Mouse (Mus musculus) embryonic fibroblast, embryonic 13.5 days (primary cell): ENCODE measurements around the gene Srgap2. TPM values are rescaled to one million over a fixed set of nuclear protein-coding genes. Genes with fewer than 3 reads are reported as not detected.

Experiments
- H3K27ac ChIP-seq: 2 replicates; pipeline ENCODE4 v1.5.1; 2012; ENCODE audit warnings: low read length, control low read depth, inconsistent platforms; ENCODE audit not compliant: insufficient read depth
- H3K4me1 ChIP-seq: 2 replicates; pipeline ENCODE4 v1.6.1; 2011; ENCODE audit warnings: low read length; ENCODE audit not compliant: control insufficient read depth, insufficient read depth
- H3K4me3 ChIP-seq: 2 replicates; pipeline ENCODE4 v1.5.1; 2011; ENCODE audit warnings: mild to moderate bottlenecking, control low read depth, low read length; ENCODE audit not compliant: insufficient read depth
- CTCF ChIP-seq: IDR thresholded peaks from 2 replicates; pipeline ENCODE4 v1.5.1; 2011; ENCODE audit warnings: mild to moderate bottlenecking, control low read depth, low read length, moderate library complexity, borderline replicate concordance; ENCODE audit not compliant: insufficient read depth
- POLR2A ChIP-seq: IDR thresholded peaks from 2 replicates; pipeline ENCODE4 v1.6.1; 2011; ENCODE audit warnings: low read depth, mild to moderate bottlenecking, control low read depth, low read length, moderate library complexity
- polyA plus RNA-seq: library from polyadenylated mRNA; stranded (reverse); fragments of >200 nt; gene quantifications from 2 replicates; pipeline ENCODE4 v1.2.4, GENCODE M21; 2011; ENCODE audit warnings: low read depth; ENCODE audit not compliant: missing spikeins, insufficient read length

The Srgap2 gene
- polyA plus RNA-seq, 1 experiment, result 66.6 TPM

DNA sequence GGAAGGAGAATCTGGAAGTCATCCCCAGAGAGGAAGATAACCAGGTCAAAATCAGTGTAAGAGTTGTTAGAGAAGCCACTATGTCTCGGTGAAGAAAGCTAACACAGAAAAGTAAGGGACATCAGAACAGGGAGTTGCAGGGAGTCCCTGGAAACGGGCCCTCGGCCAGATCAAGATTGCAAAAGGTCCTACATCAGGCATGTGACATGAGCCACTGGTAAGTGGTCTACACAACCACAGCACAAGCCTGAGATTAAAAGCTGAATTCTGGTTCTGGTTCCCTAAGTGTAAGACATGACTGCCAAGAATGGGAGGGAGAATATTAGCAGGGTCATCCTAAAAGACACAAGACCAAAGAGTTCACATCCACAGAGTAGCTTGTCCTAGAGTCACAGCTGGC is 104.1 kb downstream of the Srgap2 start:
- no peak overlapping the region for H3K27ac ChIP-seq
- TF ChIP-seq CTCF (no peak), POLR2A (no peak)
- H3K4me1 ChIP-seq, result peaks cover 6% of the 10 kb centered on the region; the same call in 1 of the 2 replicates
- H3K4me3 ChIP-seq, result no peak overlapping the region

DNA sequence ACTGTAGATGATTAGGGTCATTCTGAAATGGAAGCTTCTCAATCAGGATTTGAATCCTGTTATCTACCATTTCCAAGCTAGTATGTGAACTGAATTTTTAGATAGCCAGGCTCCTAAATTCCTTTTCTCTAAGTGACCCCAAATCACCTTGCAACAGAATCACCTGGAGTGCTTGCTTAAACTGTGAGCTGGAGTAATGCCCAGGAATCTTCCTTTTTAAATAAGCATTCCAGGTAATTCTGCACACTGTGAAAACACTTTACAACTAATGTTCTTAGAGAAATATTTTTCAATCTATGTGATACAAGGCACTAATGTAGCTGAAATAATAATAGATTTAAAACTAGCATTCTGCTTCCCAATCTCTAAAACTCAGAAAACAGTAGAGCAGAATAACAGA is 106.0 kb downstream of the Srgap2 start:
- TF ChIP-seq POLR2A (no peak), CTCF (no peak)
- H3K27ac ChIP-seq, result no peak overlapping the region

GRCm38 (mm10) chr1:131420660-131421059 is 106.5 kb downstream of the Srgap2 start:
- Histone ChIP-seq H3K4me3 (no peak overlapping the region), H3K27ac (no peak overlapping the region), H3K4me1 (no peaks in the 10 kb centered on the region)
- no peak for TF ChIP-seq CTCF
- no peak for TF ChIP-seq POLR2A

More for the DNA sequence above, 106.0 kb downstream of the Srgap2 start:
- no peak overlapping the region for H3K4me3 ChIP-seq
- no peaks in the 10 kb centered on the region for H3K4me1 ChIP-seq

DNA sequence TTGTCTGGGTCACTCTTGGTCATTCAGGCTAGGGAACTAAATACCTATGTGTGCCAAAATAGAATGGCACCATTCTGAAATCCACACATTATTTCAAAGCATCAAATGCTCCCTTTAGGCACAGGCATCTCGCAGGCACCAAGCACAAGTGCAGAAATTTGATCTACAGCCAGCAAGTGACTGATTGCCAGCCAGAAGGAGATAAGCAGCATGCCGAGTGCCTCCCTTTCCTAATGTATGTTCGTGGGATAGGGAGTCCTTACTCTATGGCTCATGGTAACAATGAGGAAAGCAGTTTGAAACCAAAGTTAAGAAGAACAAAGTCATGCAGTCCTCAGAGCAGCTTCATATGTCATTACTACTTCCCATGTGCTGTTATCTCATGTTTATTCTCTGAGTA is 107.8 kb downstream of the Srgap2 start:
- Histone ChIP-seq H3K4me3 (no peak overlapping the region), H3K4me1 (no peaks in the 10 kb centered on the region), H3K27ac (no peak overlapping the region)
- no peak for TF ChIP-seq POLR2A
- no peak for TF ChIP-seq CTCF

- Histone ChIP-seq H3K4me1 (no peaks in the 10 kb centered on the region), H3K4me3 (no peak overlapping the region), H3K27ac (no peak overlapping the region)
- TF ChIP-seq CTCF, result no peak
- TF ChIP-seq POLR2A, result no peak
Measured at GRCm38 (mm10) chr1:131417821-131418660, 109.1 kb downstream of the Srgap2 start.

GRCm38 (mm10) chr1:131417059-131417750 is 109.9 kb downstream of the Srgap2 start:
- Histone ChIP-seq H3K27ac (no peak overlapping the region), H3K4me1 (no peaks in the 10 kb centered on the region), H3K4me3 (no peak overlapping the region)
- TF ChIP-seq CTCF (no peak), POLR2A (no peak)

DNA sequence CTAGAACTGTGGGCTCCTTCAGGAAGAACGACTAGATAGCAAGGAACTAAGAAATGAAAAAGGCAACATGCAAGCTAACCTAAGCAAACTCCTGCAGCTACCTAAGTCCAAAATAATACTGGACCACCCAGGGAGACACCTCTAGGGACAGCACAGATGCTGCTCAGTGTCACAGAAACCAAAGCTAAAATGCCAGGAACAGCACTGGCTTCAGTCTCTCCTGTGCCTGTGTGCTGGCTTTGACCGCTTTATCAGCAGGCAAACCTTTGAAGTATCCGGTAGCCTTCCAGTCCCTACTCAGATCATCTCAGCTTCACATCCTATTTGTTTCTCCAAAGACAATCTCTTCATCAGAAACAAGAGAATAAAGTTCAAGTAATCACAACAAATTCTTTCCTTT is 123.6 kb downstream of the Srgap2 start:
- no peak overlapping the region for H3K27ac ChIP-seq
- TF ChIP-seq POLR2A, result no peak
- TF ChIP-seq CTCF, result no peak
- H3K4me3 ChIP-seq, result no peak overlapping the region
- H3K4me1 ChIP-seq, result no peaks in the 10 kb centered on the region

GRCm38 (mm10) chr1:131400844-131401243 is 126.3 kb downstream of the Srgap2 start:
- Histone ChIP-seq H3K4me3 (no peak overlapping the region), H3K27ac (no peak overlapping the region), H3K4me1 (no peaks in the 10 kb centered on the region)
- TF ChIP-seq CTCF, result no peak

DNA sequence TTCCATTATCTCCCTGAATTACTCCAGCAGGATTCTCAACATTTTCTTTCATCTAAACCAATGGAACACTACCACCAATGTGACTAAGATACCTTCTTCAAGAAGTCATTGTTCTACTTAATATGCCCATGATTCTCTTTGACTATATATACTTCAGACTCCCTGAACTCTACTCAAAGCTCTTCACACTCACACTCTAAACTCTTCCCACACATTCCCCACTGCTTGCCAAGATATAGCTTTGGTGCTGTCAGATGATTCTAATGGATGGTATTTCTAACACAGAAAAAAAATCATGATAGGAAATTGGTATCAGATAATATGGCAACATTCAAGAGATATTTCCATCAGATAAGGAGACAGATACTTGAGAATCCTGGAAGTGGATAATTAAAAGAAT is 129.0 kb downstream of the Srgap2 start:
- TF ChIP-seq POLR2A (no peak), CTCF (no peak)
- Histone ChIP-seq H3K4me1 (no peaks in the 10 kb centered on the region), H3K4me3 (no peak overlapping the region), H3K27ac (no peak overlapping the region)

DNA sequence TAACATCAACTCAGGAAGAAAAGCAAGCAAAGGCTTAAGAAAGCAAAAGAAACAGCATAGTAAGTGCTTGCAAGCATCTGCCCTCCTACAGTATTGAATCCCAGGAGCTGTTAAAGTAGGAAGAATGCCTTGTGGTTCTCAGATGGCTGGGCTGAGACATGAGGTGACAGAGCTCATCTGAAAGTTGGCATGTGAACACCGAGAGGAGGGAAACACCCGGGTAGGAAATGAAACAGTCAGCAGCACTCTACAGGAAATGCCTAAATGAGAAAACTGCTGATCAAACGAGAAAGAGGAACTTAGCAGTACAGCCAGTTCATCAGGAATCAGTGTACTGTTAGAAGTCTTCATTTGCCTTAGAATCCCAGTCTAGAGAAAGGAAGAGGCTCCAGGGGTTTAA is 142.7 kb downstream of the Srgap2 start:
- TF ChIP-seq POLR2A, result no peak
- TF ChIP-seq CTCF, result no peak
- Histone ChIP-seq H3K4me1 (peaks cover 3% of the 10 kb centered on the region; the same call in 1 of the 2 replicates), H3K4me3 (no peak overlapping the region), H3K27ac (no peak overlapping the region; the same call in 1 of the 2 replicates)
